Mouse (Mus musculus) 416B (cell line): ENCODE data around the gene Dnmt3a.

Source experiments
- DNase-seq: peaks from one replicate; pipeline ENCODE4 v3.0.0; 2011; ENCODE audit warnings: low read depth

The Dnmt3a gene

DNA sequence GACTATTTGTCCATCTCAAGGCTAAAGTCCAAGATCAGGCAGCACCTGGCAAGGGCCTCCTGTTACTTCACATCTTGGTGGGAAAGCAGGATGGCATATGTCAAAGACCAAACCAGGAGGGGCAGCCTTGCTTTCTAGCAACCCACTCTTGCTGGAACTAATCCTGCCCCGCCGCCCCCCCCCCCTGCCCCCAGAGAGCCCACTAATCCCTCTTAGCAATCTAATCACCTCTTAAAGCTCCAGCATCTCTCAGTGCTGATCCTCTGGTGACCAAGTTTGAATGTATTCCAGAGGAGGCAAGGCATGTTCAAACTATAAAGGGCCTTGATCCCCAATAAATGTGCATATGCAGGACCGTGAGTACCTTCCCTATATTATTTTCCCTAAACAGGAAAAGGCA lies 18.8 kb upstream of the Dnmt3a start:
- DNase-seq, result no peak

DNA sequence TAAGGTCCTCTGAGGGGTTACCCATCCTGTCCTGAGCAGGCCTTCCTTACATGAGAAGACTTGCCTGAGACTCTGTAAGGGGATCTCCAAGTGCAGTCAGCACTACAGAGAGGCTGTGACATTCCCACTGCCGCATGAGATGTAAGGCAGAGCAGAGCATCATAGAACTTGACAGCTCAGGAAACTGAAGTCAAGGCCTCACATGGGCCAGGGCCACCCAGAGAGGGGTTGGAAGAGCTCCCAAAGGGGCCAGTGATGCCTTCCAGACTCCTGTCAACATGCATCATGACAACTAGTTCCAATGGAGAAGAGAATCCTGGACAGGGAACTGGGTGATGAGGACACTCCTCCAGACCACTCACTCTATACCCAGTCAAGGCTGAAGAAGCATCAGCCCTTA lies 18.3 kb upstream of the Dnmt3a start:
- DNase-seq, result no peak

DNA sequence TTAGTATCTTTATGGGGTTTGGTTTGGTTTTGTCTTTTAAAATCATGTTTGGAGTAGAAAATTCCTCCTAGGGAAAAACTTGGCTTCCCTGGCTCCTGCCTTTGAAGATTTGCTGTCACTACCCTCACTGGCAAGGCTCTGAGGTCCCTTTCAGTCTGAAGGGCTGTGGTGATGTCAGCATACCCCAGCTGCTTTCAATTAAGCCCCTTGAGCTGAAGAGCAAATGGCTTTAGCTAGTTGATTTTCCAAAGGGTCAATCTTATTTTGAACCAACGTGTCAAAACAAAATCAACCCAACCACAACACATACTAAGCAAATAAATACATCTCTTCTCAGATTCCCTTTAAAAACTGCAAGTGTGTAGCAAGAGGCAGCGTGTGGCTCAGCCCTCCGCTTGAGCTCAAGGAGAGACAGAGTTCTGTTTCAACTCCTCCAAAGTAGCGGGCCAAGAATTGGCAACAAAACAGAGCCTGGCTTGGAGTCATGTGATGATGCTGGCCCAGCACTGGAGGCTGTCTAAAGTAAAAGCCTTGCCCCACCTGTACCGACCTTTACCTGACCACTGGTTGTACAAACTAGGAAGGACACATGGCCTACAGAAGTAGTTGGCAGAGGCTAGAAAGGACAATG lies 17.3 kb upstream of the Dnmt3a start:
- no peak for DNase-seq

DNA sequence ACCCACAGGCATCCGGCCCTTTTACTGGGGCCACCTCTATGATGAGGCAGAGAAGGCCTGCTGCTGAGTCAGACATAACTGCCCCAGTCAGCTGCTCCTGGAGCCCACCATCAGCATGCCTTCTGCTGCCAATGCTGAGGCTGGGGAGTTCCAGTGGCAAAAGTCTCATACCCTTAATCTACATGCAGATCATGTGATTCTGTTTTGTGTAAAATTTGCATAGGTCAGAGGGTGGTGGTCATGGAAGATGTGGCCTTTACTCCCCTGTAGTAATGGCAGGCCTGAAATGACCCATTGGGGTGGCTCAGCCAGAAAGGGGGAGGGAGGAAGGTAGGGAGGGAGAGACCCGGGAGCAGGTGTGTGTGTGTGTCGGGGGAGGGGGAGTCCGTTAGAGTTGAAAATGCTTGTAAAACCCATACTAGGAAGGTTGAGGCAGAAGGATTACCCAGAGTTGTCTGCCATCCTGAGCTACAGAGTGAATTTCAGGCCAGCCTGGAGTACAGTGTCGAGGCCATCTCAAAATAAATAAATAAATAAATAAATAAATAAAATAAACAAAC lies 16.1 kb upstream of the Dnmt3a start:
- DNase-seq, result peak; percentile 20

DNA sequence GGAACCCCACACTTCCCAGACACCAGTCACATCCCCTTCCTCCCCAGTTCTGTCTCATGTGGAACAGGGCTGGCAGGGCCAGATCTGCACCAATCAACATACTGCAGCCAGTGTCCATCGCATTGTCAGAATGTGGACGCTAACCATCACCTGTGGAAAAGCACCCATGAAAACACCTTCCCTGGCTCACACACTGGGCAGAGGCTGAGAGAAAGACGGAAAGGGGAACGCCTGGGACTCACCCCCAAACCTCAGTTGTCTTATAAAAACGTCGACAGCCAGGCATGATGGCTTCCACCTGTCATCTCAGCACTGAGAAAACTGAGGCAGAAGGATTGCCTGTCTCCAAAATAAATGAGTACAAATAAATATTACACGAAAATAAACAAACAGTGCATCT lies 14.6 kb upstream of the Dnmt3a start:
- DNase-seq, result peak; percentile 17

DNA sequence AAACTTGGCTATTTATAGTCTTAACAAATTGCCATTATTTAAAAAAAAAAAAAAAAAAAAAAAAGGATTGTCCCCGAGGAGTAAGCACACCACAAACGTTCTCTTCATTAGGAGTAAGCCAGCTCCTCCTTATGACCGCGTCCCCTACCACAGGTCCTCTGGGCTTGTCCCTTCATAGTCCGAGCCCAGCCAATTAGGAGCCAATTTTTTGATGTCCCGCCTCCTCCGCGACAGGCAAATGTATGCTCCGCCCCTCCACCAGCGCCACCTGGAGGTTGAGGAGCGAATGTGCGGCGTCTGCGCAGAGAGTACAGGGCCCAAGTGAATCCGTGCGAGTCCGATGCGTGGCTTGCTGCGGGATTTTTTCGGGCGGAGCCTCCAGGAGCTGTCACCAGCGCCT lies 14.1 kb upstream of the Dnmt3a start:
- peak; percentile 96 for DNase-seq

DNA sequence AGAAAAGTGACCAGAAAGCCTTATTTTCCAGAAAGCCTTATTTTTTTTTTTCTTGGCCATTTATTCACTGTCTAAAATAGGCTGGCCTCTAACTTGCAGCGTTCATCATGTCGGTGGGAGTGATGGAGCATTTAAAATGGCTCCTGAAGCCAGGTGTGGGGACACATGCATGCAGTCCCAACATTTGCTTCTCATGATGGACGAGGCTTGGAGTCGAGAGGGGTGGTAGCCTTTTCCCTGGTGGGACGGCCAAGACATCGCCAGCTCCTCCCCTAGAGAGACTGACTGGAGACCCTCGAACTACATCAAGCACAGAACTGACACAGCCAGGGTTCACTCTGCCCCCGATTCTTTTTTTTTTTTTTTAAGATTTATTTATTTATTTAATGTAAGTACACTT lies 13.6 kb upstream of the Dnmt3a start:
- DNase-seq, result peak; percentile 61

DNA sequence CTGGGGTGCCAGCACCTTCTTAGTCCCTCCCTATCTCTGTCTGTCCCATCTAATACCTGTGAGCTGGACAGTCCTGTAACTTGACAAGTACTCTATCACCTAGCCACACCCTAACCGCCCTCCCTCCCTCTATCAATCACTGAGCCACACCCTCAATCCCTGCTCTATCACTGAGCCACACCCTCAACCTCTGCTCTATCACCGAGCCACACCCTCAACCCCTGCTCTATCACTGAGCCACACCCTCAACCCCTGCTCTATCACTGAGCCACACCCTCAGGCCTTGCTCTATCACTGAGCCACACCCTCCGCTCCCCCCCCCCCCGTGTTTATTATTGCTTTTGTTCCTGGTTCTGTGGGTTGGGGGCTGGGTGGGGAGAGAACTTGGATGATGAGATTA lies 10.2 kb upstream of the Dnmt3a start:
- no peak for DNase-seq

DNA sequence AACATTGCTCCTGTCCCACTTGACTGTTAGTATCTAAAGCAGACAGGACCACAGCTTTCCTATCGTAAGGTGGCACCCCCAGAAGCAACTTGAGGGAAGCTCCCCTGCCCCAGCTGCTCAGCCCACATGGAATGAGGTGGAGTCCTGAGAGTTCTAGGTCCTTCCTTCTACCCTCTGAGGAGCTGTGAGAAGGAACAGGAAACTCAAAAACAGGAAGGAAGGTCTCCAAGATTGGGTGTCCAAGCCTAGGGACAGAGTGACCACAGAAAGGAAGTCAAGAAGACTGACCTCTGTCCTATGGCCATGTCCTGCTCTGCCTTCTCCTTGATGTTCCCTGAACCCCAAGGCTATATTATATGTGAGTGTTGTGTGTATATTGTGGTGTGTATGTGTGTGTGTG lies 6.3 kb upstream of the Dnmt3a start:
- DNase-seq, result peak; percentile 39

DNA sequence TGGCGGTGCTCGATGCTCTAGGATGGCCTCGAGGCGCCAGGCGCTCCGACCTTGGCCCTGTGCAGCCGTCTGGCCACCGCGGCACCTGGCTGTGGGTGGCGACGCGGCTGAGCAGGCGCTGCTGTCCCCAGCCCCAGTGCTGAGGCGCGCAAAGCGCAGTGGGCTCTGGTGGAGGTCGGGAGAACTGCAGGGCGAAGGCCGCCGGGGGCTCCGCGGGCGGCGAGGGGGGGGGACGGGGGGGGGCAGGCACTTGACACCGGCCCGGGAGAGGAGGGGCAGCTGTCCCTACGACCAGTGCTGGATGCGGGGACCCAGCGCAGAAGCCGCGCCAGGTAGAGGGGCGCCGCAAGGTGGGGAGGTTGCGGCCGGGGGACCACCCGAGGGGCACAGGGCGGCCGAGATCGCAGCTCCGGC lies 471 bp downstream of the Dnmt3a start:
- peak; percentile 80 for DNase-seq

DNA sequence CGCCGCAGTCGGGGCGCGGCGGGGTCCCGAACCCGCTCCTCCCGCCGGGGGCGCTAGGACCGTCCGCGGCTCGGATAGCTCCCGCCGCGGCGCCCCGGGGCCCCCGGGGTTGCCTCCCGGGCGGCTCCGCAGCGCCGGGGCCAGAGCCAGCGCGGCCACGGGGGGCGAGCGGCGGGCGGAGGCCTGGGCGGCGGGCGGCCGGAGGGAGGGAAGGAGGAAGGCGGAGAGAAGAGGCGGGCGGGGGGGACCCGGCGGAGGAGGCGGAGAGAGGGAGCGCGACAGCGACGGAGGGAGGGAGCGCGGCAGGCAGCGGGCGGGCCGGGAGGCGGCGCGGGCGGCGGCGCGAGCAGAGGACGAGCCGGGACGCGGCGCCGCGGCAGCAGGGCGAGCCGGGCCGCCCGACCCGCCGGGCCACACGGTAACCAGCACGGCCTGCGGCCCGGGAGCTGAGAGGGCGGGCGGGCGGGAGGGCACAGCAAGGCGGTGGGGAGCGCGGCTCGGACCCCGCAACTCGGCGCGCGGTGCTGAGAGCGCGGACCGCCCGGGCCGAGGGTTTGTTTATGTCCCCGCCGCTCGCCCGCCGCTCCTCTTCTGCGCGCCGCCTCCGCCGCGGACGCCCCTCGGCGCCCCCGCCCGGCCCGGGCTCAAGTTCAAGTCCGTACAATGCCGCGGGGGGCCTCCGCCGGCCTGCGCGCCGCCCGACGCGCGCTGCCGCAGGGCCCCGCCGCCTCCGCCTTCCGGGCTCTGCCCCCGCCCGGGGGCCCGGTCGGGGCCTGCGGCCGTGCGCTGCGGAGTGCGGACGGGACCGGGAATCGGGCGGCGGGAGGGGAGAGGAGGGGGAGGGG lies 1.1 kb downstream of the Dnmt3a start:
- DNase-seq, result peak; percentile 35

DNA sequence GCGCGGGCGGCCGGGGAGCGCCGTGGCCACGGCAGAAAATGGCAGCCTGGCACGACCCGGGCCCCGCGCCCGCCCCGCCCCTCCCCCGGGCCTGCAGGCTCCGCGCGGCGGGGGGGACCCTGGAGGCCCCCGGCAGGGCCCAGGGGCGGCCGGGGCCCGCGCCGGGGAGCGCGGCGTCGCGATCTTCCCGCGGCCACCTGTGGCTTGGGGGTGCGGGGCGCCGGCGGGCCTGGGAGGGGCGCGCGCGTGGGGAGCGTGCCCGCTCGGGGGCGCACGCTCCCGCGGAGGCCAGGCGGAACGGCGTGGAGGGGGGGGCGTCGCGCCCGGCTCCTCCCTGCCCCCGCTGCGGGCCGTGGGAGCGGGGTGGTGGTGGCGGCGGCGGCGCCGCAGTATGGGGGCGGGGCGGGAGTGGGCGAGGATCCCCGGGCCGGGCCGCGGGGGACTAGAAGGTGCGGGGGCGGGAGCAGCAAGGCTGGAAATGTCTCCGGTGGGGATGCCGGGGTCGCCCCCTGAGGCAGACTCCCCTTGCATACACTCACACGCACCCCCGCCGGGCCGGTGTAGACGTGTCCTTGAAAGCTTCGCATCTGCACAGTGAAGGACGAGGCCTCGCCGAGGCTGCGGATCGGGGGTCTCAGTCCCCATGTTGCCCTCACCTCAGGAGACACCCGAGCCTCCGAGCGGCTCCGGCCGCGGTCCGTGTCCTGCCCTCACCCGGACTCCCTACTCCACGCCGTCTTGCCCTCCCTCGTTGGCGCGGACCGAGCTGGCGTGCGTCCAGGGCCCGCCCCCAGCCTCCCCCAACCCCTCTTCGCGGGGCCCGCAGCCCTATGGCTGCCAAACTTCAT lies 2.0 kb downstream of the Dnmt3a start:
- DNase-seq, result peak; percentile 43

DNA sequence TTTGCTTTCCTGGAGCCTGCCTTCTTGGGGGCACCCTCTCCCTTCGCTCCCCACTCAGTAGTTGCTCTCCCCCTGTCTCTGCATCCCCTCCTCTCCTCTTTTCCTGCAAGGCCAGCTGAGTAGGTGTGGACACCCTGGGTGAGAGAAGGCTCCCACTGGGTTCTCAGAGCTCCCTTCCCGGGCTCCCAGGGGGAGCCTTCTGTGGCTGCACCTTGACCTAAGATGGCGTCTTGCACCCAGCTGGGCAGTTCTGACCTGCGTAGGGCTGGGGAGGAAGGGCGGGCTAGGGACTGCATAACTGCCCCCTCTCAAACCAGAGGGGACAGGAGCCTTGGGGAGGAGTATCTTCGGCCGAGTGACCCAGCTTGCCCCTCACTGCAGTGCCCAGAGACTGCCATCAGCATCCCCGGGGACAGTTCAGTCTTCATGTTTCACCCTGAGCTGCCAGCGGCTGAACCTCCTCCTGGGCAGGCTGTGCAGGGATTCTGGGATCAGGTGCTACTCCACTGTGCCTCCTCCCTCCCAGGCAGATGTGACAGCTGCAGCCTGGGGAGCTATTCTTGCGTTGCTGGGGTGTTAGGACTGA lies 2.7 kb downstream of the Dnmt3a start:
- DNase-seq, result peak; percentile 29

DNA sequence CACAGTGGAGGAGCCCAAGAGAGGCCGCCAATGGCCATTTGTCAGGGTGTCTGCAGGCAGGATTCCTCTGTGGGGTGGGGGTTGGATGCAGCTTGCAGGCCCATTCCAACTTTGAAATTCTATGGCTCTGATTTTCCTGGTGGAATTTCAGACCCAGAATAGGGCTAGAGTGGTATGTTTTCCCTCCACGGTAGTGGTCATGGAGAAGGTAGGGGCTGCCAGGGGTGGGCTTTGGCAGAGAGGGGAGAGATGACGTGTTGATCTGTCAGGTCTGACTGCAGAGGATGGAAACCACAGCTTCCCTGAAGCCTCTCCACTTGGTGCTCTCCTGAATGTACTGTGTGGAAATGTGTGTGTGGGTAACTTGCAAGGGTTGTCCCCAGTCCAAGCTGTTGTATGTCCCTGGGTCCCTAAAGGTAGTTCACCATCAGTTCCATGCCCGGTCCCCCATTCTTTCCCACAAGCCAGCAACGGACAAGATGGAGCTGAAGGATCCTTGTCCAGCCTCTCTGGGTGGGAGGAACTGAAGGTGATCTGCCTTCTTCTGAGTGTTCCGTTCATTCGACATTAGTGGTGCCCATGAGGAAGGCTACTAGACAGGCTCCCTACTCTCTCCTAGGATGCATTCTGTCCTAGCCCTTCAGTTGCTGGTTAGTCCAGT lies 3.8 kb downstream of the Dnmt3a start:
- DNase-seq, result no peak

DNA sequence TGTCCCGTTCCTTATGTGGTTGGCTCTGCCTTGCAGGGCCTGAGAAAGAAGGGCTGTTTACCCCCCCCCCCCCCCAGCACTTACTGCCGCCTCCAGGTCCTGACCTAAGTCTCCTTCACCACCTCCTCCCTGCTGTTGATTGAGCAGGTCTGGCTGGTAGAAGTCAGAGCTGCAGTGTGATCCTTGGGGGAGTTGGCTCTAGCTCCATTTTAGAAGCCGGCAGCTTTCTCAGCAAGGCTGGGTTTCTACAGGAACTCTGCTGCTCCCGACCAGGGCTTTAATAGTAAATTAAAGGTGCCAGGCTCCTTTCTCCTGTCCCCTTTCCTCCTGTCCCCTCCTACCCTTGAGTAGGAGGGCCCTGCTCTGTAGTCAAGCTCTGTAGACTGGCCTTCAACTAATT lies 4.6 kb downstream of the Dnmt3a start:
- no peak for DNase-seq

DNA sequence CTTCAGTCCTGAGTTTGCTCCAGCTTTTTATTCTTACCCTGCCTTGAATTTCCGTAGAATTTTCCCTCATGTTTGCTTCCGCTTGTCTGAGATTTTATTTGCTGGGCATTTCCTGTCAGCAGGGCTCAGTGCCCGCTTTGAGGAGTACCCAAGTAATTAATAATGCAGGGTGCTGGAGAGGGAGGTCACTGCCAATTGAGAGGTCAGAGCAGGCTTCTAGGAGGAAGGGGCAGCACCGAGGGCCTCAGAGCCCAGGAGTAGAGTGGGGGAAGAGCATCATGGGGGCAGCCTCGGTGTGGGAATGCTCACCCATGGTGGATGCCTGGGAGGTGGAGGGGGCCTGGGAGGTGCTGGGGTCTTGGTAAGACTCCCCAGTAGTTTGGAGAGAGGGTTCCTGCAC lies 5.8 kb downstream of the Dnmt3a start:
- DNase-seq, result no peak

DNA sequence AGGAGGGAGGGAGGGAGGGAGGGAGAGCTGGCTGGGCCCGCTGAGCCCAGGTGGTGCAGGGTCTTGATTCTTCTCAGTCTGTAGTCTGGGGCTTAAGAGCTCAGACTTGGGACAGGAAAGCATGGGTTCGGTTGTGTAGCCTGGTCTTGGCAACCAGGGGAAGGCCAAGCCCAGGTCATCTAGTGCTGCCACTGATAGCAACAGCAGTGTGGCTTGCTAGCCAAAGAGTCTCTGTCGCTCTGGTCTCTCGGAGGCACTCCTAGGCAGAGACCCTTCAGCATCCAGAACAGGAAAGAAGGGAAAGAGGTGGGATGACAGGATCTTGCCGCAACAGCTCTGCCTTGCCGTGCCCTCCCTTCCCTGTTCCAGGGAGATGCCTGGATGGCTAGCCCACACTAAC lies 6.4 kb downstream of the Dnmt3a start:
- peak; percentile 25 for DNase-seq

DNA sequence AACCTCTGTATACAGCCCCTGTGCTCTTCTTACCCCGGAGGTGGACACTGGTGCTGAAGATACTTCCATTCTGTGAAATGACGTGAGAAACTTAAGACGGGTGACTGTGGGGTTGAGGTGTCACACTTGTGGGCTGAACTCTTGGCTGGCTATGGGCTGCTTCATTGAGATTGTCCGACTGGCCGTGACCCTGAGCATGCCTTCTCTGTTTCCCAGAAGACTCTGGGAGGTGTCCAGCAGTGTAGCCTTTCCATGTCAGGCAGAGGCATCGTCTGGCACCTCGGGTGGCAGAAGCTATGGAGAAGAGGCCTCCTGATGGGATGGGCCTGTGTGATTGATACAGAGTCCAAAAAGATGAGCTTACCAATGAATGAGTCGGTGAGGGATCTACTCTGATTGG lies 7.3 kb downstream of the Dnmt3a start:
- no peak for DNase-seq

DNA sequence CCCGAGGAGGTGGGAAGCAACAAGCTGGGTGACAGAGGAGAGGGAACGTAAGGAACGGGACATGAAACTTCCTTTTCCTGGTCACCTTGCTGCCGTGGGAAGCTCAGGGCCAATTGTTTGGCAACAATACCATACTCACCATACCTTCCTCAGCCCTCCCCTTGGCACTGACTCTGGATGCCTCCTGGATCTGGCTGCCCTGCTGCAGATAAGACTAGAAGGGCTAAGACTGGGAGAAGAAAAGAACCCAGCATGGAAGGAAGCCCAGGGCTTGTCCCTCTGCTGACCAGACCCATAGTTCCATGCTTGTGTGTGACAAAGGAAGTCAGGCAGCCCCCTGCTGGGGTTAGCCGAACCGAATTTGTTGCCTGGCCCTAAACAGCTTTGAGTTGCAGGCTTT lies 9.6 kb downstream of the Dnmt3a start:
- DNase-seq, result no peak

DNA sequence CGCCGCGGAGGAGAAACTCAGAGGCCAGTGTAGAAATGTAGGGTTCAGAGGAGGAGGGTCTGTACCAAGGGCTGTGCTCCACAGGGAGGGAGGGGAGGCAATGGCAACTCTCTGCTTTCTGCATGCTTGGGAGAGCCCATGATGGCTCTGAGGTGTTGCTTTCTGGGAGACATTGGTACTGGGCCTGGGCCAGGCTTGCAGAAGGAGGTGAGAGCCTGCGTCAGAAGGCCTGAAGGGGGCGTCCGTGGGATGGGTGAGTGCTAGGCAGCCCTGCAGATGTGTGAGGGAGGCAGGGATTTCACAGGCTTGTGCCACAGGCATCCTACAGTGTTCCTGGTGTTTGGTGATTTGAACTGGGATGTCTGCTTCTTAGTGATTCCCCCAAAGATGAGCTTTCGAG lies 11.2 kb downstream of the Dnmt3a start:
- DNase-seq, result no peak

DNA sequence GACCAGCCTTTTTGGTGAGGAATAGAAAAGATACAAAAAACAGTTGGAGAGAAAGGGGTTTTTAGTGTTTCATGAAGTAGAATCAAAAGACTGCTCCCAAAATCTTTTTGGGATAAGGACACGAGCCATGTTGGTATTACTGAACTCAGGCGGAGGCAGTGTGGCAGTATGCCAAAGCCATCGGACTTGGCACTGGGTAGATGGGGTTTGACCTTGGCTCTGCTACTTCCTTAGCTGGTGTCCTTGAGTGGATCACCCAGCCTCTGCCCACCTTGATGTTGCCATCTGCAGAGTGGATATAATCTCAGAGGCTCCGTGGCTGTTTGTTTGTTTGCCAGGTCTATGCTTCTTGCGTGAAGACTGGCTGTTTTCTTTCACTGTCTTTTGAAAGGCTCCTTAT lies 11.8 kb downstream of the Dnmt3a start:
- DNase-seq, result no peak

DNA sequence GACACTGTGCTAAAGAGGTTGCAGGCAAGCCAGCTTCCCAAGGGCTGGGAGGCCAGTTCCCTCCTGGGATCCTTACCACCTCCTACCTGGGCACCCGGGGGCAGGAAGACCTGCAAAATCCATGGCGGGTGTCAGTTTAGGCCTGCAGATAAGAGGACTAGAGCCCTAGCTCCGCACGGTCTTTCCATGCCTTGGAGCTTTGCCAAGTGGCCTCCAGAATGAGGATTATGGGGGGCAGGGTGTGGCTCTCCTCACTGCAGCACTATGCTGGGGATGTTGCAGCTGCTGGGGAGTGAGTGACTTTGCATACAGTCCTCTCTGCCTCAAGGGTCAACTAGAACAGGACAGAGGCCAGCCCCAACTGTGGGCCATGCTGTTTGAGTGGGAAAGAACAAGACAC lies 14.1 kb downstream of the Dnmt3a start:
- DNase-seq, result no peak
